Mouse (Mus musculus): ENCODE results near the gene Azin2. TPM values are rescaled to one million over a fixed set of nuclear protein-coding genes. Genes with fewer than 3 reads are reported as not detected.

Gene Azin2
- 1 to 10 TPM; 2.5 to 5.5 (median 3.2) TPM for total RNA-seq (2022)

- DNase-seq (ENCODE audit: low spot score) = peak; percentile 88
These were observed at the start of gene Azin2 for GRCm38 (mm10) chr4:128962029-128962925. Gene Azin2, minus strand, starts transcription at chr4:128962442.

GRCm38 (mm10) chr4:129011604-129012121 lies 49.4 kb upstream of the Azin2 start:
- no peak for DNase-seq (ENCODE audit: low spot score)

GRCm38 (mm10) chr4:129009521-129009920 lies 47.3 kb upstream of the Azin2 start:
- DNase-seq (ENCODE audit: low spot score) = no peak

- no peak for DNase-seq (ENCODE audit: low spot score)
These were observed 46.4 kb upstream of the Azin2 start for GRCm38 (mm10) chr4:129008672-129009071.

GRCm38 (mm10) chr4:129008006-129008519 lies 45.8 kb upstream of the Azin2 start:
- DNase-seq (ENCODE audit: low spot score) = no peak

- DNase-seq (ENCODE audit: low spot score) = no peak
These were observed 41.5 kb upstream of the Azin2 start for GRCm38 (mm10) chr4:129003720-129004119.

- no peak for DNase-seq (ENCODE audit: low spot score)
These were observed 38.5 kb upstream of the Azin2 start for GRCm38 (mm10) chr4:129000786-129001185.

- DNase-seq (ENCODE audit: low spot score) = no peak
These were observed 36.2 kb upstream of the Azin2 start for GRCm38 (mm10) chr4:128998401-128998800.

GRCm38 (mm10) chr4:128997258-128997657 lies 35.0 kb upstream of the Azin2 start:
- DNase-seq (ENCODE audit: low spot score) = no peak

- no peak for DNase-seq (ENCODE audit: low spot score)
These were observed 33.0 kb upstream of the Azin2 start for GRCm38 (mm10) chr4:128995238-128995637.

GRCm38 (mm10) chr4:128993675-128994074 lies 31.4 kb upstream of the Azin2 start:
- DNase-seq (ENCODE audit: low spot score) = no peak

GRCm38 (mm10) chr4:128993025-128993662 lies 30.9 kb upstream of the Azin2 start:
- peak; percentile 98 for DNase-seq (ENCODE audit: low spot score)

GRCm38 (mm10) chr4:128992176-128992575 lies 29.9 kb upstream of the Azin2 start:
- no peak for DNase-seq (ENCODE audit: low spot score)

- no peak for DNase-seq (ENCODE audit: low spot score)
These were observed 29.3 kb upstream of the Azin2 start, which contains the start of gene Ak2 for GRCm38 (mm10) chr4:128991500-128992008. Gene Ak2, plus strand, starts transcription at chr4:128991958.

GRCm38 (mm10) chr4:128989678-128990077 lies 27.4 kb upstream of the Azin2 start:
- no peak for DNase-seq (ENCODE audit: low spot score)

GRCm38 (mm10) chr4:128988911-128989310 lies 26.7 kb upstream of the Azin2 start:
- DNase-seq (ENCODE audit: low spot score) = no peak

GRCm38 (mm10) chr4:128984600-128984999 lies 22.4 kb upstream of the Azin2 start:
- DNase-seq (ENCODE audit: low spot score) = no peak

GRCm38 (mm10) chr4:128983656-128984055 lies 21.4 kb upstream of the Azin2 start:
- no peak for DNase-seq (ENCODE audit: low spot score)

GRCm38 (mm10) chr4:128983151-128983550 lies 20.9 kb upstream of the Azin2 start:
- DNase-seq (ENCODE audit: low spot score) = no peak

- DNase-seq (ENCODE audit: low spot score) = no peak
These were observed 19.6 kb upstream of the Azin2 start for GRCm38 (mm10) chr4:128981833-128982180.

- no peak for DNase-seq (ENCODE audit: low spot score)
These were observed 18.9 kb upstream of the Azin2 start for GRCm38 (mm10) chr4:128980890-128981832.

All from heart, adult 8-10 months (tissue).